Mouse (Mus musculus): ENCODE data around the gene Thoc3.

GRCm38 (mm10) chr13:54420226-54420625 lies 48.4 kb downstream of the Thoc3 start:
- TF ChIP-seq POLR2A (IDR thresholded peaks at IDR 0.05; ENCODE audit: insufficient read depth, low read length) (no peak), CTCF (IDR thresholded peaks at IDR 0.05; ENCODE audit: low read depth, low read length) (no peak), EP300 (IDR thresholded peaks at IDR 0.05; ENCODE audit: insufficient read depth, low read depth, low read length) (no peak)
